Mouse (Mus musculus) intestine, postnatal 0 days (tissue): Measurements from ENCODE around the gene Pgc. TPM values are rescaled to one million over a fixed set of nuclear protein-coding genes. Genes with fewer than 3 reads are reported as not detected.

Experiments
- ATAC-seq: fragments of 200-750 bp; cut with Nextera tagmentation; 2 replicates; pipeline ENCODE4 v1.8.0; 2017; ENCODE audit warnings: mild to moderate bottlenecking, moderate TSS enrichment, moderate library complexity
- H3K27ac ChIP-seq: fragments of 300-500 bp; sonication (generic); 2 replicates; pipeline ENCODE4 v1.5.1; 2014; ENCODE audit warnings: mild to moderate bottlenecking, low read depth, low read length, moderate library complexity
- H3K27me3 ChIP-seq: fragments of 300-500 bp; sonication (generic); replicated peaks from 2 replicates; pipeline ENCODE4 v1.6.1; 2014; ENCODE audit warnings: low read length, mixed read lengths; ENCODE audit not compliant: control insufficient read depth, insufficient read depth
- H3K36me3 ChIP-seq: fragments of 300-500 bp; sonication (generic); 2 replicates; pipeline ENCODE4 v1.6.1; 2014; ENCODE audit warnings: mild to moderate bottlenecking, moderate library complexity; ENCODE audit not compliant: control insufficient read depth, insufficient read depth
- H3K4me1 ChIP-seq: fragments of 300-500 bp; sonication (generic); replicated peaks from 2 replicates; pipeline ENCODE4 v1.6.1; 2014; ENCODE audit warnings: antibody characterized with exemption, low read length, mixed read lengths; ENCODE audit not compliant: control insufficient read depth, insufficient read depth
- H3K4me2 ChIP-seq: fragments of 300-500 bp; sonication (generic); replicated peaks from 2 replicates; pipeline ENCODE4 v1.6.1; 2014; ENCODE audit warnings: low read depth, mild to moderate bottlenecking, moderate library complexity
- H3K4me3 ChIP-seq: fragments of 300-500 bp; sonication (generic); 2 replicates; pipeline ENCODE4 v1.5.1; 2014; ENCODE audit warnings: low read depth, low read length
- H3K9ac ChIP-seq: fragments of 300-500 bp; sonication (generic); 2 replicates; pipeline ENCODE4 v1.6.1; 2014; ENCODE audit warnings: mild to moderate bottlenecking, low read depth, low read length
- H3K9me3 ChIP-seq: fragments of 300-500 bp; sonication (generic); 2 replicates; pipeline ENCODE4 v1.6.1; 2016; ENCODE audit warnings: mixed run types; ENCODE audit not compliant: control insufficient read depth
- CTCF ChIP-seq: sonication (generic); IDR thresholded peaks from 2 replicates; pipeline ENCODE4 v1.5.1; 2016; ENCODE audit warnings: low read depth, mild to moderate bottlenecking, control low read depth, antibody characterized with exemption, moderate library complexity
- WGBS: fragments of 180-500 bp; shearing (Covaris S2); extraction: QIAGEN DNeasy Blood & Tissue Kit; methylation state at CpG from one replicate; pipeline ENCODE4 v1.1.7; 2014; 5-methylcytosine and 5-hydroxymethylcytosine counted together
- polyA plus RNA-seq: library from polyadenylated mRNA; unstranded; fragments of >200 nt; fragmentation: Nextera tagmentation; extraction: Ambion mirVana; gene quantifications from 2 replicates; pipeline ENCODE4 v1.2.1, GENCODE M21; 2015

Gene Pgc
- polyA plus RNA-seq, 1 experiment from 2014 or later = 7.4 TPM

- no peaks in the 10 kb centered on the region for H3K9me3 ChIP-seq
- H3K4me1 ChIP-seq = peaks cover 8% of the 10 kb centered on the region; the same call in 1 of the 2 replicates
- H3K36me3 ChIP-seq = 0 out of 2 replicates have a peak, but pooled peaks cover 4% of the 10 kb centered on the region
- 66% methylated on average over 13 of the region's 13 CpGs for WGBS
- H3K4me3 ChIP-seq = no peak overlapping the region
- no peak overlapping the region; the same call in 1 of the 2 replicates for H3K9ac ChIP-seq
- H3K4me2 ChIP-seq = no peak overlapping the region
- ATAC-seq = peak; percentile 50
- H3K27me3 ChIP-seq = no peaks in the 10 kb centered on the region
- TF ChIP-seq CTCF = no peak
- H3K27ac ChIP-seq = peak overlapping the region; percentile 70
Measured at GRCm38 (mm10) chr17:47762518-47763340, 36.1 kb downstream of the Pgc start.

DNA sequence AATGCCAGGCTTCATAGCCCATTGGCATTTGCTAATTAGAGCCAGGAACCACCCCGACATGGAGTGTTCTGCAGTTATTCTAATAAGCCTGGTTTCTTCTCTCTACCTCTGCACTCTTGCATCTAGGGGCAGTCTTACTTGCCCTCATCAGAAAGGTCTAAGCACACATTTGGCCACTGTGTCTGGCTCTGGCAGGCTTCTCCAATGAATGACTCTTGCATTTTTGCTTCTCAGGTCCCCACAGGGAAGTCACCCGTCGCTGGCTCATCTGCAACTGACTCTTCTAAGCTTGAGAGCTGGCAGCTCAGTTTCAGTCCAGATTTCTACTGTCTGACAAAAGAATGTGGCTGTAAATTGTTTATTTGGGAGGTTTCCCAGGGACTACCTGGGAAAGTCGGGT lies 39.3 kb downstream of the Pgc start:
- Histone ChIP-seq H3K27ac (no peak overlapping the region), H3K4me3 (no peak overlapping the region), H3K9ac (no peak overlapping the region), H3K36me3 (0 out of 2 replicates have a peak, but pooled peaks cover 3% of the 10 kb centered on the region), H3K9me3 (no peaks in the 10 kb centered on the region), H3K4me1 (peaks cover 4% of the 10 kb centered on the region; the same call in 1 of the 2 replicates), H3K4me2 (no peak overlapping the region), H3K27me3 (no peaks in the 10 kb centered on the region)
- TF ChIP-seq CTCF = no peak
- no peak for ATAC-seq
- WGBS = 78% methylated on average over 4 of the region's 4 CpGs

GRCm38 (mm10) chr17:47766407-47767043 lies 39.9 kb downstream of the Pgc start:
- no peak for TF ChIP-seq CTCF
- no peak overlapping the region for H3K27ac ChIP-seq
- H3K4me1 ChIP-seq = 0 out of 2 replicates have a peak, but pooled peaks cover 4% of the 10 kb centered on the region
- H3K9ac ChIP-seq = no peak overlapping the region
- H3K4me3 ChIP-seq = no peak overlapping the region
- no peaks in the 10 kb centered on the region for H3K27me3 ChIP-seq
- H3K36me3 ChIP-seq = no peaks in the 10 kb centered on the region
- 90% methylated on average over 6 of the region's 6 CpGs for WGBS
- H3K4me2 ChIP-seq = no peak overlapping the region
- no peaks in the 10 kb centered on the region for H3K9me3 ChIP-seq
- no peak for ATAC-seq

DNA sequence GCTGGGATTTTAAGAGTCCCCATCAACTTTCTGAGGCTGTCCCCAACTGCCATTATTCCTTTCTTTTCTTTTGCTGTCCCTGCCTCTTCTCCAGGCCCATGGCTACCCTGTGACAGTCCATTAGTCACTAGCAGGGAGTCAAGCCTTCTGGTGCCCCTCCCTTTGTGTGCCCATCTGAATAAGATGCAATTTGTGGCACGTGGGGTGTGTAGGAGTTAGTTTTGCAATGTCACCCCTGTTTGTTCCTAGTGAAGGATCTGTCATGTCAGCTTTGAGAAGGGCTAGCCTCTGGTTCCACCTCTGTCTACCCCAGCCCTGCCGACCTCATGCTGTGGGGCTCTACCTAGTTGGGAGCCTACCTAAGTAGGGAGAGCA lies 40.4 kb downstream of the Pgc start:
- no peak for TF ChIP-seq CTCF
- H3K27me3 ChIP-seq = no peaks in the 10 kb centered on the region
- H3K27ac ChIP-seq = no peak overlapping the region
- no peak overlapping the region for H3K4me2 ChIP-seq
- ATAC-seq = no peak
- H3K4me1 ChIP-seq = 0 out of 2 replicates have a peak, but pooled peaks cover 4% of the 10 kb centered on the region
- H3K4me3 ChIP-seq = no peak overlapping the region
- H3K9ac ChIP-seq = no peak overlapping the region
- WGBS = 64% methylated on average over 2 of the region's 2 CpGs
- no peaks in the 10 kb centered on the region for H3K36me3 ChIP-seq
- H3K9me3 ChIP-seq = no peaks in the 10 kb centered on the region

- Histone ChIP-seq H3K27me3 (no peaks in the 10 kb centered on the region), H3K9me3 (no peaks in the 10 kb centered on the region), H3K4me3 (no peak overlapping the region), H3K4me2 (no peak overlapping the region; the same call in 1 of the 2 replicates), H3K36me3 (no peaks in the 10 kb centered on the region), H3K9ac (no peak overlapping the region), H3K27ac (no peak overlapping the region; the same call in 1 of the 2 replicates), H3K4me1 (0 out of 2 replicates have a peak, but pooled peaks cover 4% of the 10 kb centered on the region)
- peak; percentile 48; the same call in 1 of the 2 replicates for ATAC-seq
- WGBS = 31% methylated on average over 12 of the region's 17 CpGs
- no peak for TF ChIP-seq CTCF
Measured at GRCm38 (mm10) chr17:47767456-47768141, 41.0 kb downstream of the Pgc start.
